Mouse (Mus musculus) liver (tissue): Measurements from ENCODE around the gene Kcnip4.

Experiments used
- DNase-seq: peaks from one replicate; pipeline ENCODE4 v3.0.0-alpha.2; 2020; ENCODE audit warnings: mixed read lengths

The Kcnip4 gene

DNA sequence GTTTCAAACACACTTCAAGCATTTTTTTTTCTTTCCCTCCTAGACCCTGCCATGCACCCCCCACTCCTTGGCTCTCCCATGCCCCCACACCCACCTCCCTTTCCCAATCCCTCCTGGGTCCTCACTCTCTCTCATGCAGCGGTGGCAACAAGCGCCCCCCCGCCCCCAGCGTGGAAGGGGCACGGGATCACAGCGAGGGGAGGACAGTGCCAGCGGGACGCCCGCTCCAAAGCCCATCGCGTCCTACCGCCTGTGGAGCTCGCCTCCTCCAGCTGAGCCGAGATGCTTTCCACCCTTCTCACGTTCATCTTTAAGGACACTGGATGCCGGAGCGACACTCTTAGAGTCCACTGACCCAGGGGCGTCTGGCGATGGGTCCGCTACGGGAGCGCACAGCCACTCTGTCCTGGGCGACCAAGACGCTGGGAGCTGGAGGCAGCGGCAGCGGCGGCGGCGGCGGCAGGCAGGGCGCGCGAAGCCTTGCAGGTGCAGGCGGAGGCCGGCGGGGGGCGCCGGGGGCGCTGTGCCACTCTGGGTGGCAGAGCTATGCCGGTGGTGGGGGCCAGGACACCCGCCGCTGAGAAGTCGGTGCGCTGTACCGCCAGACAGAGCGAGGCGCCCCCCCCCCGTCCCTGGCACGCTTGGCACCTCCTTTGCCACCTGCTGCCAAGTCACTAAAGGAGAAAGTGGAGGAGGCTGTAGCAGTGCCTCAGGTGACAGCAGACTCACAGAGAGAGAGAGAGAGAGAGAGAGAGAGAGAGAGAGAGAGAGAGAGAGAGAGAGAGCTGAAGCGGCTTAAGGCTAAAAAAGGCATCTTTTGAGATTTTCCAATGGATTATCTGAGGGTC is at the start of gene Kcnip4:
Gene Kcnip4 (minus strand): TSS at position 514 of the 848 bp plus-strand sequence.
- no peak for DNase-seq

DNA sequence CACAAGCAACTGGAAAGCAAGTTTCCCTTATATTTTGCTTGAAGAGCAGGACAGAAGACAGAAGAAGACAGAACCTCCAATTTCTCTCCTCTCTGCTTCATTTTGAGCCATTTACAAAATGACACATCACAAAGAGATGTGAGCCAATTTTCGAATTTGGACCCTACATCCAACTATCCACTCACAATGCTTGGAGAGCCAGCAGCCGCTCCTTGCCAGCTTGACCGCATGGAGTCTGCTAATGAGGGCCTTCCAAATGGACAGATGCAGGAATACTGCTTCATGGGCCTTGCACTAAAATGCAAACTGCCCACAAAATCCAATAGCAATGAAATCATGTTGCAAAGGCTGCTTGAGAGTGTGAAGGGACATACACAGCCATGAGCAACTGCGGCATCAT is 47.2 kb upstream of the Kcnip4 start:
- DNase-seq: no peak

DNA sequence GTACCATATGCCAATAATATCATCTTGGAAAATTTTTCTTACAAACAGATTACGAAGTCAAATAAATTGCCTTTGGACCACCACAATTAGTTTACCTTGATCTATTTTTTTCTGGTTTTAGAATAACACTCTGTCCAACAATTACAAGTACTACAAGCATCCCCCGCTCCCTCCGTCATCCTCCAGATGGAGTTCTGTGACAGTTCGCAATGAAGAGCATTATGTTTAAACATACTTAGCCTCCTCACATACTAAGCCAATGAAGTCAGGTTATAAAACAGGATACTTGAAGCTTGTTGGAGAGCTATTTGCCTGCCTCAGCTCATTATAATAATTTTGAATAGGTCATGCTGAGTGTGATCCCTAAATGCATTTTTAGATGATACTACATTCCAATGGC is 39.0 kb upstream of the Kcnip4 start:
- no peak for DNase-seq

DNA sequence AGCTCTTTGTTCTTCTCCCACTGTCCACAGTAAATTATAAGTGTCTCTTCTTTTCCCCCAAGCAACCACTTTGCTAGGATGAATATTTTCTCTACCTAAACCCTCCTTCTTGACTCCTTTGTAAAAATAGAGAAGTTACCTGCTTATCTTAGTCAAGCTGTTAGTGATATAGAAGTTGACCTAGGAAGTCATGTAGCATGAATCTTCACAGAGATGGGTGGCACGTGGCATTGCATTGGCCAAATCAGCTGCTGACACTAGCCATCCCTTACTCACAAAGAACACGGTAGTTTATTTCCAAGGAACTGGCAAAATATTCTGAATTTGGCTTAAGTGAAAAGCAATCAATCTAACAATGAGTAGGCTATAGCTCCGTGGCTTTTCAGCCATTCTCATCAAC is 32.7 kb upstream of the Kcnip4 start:
- no peak for DNase-seq

DNA sequence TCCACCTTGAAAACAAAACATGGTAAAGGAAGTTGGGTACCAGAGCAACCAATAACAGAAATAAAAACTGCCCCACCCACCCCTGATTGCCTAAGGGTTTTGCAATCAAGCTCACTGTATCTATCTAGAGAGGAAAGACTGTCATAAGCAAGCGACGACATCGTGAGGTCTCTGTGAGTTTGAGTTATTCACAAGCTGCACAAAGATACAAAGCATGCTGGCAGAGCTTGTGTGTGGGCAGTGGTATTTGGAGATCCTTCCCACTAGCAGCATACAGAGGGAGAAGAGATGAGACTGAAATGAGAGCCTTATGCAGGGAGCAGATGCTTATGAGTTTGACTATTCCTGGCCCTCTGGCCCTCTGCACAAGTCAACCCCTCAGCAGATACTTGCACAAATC is 23.2 kb upstream of the Kcnip4 start:
- DNase-seq: no peak

DNA sequence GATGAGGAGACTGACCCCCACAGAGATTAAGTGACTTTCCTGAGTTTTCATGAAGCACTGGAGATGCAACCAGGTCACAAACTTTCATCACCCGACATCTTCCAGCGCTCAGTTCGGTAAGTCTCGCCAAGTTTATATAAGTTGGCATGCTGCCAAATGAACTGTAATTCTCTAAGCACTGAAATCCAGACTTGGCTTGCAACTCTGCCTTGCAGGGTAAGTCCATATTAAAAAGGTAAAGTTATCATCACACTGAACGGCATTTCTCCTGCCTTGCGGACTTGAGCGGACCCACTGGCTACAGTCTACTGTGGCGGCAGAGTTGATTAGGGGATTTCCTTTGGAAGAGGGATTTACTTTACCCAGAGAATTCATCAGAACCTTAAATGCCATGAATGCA is 4.7 kb upstream of the Kcnip4 start:
- no peak for DNase-seq

DNA sequence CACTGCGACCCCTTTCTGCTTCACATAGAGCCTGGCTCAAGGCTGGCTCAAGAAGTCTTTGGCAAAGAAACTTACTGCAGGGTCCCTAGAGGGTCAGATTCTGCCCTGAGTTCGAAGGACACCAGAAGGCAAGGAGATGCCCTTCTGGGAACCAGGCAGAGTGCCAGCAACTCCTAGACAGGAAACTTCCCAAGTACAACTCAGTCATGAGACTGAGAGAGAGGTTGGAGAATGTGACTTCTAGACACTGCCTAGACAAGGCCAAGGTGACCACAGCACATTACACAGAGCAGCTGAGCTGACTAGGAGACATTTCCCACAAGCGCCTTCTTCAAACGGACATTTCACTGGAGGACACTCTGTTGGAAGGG is 520 bp upstream of the Kcnip4 start:
- DNase-seq: no peak

DNA sequence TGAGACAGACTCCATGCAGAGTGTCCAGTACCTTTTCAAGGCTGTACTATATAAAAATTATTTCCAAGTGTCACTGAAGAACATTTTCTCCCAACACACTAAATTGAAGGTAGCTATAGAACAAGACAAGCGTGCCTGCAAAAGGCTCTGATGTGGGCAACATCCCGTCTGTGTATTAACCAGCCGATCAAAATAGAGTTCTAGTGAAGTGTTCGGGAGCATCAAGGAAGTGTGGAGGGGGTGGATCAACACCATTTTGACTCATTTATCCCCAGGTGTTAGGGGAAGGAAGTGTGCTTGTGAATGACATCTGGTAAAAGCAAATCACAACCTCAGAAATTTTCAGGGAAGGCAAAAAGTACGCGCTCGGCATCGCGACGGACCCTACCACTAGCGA is 712 bp downstream of the Kcnip4 start:
- no peak for DNase-seq

DNA sequence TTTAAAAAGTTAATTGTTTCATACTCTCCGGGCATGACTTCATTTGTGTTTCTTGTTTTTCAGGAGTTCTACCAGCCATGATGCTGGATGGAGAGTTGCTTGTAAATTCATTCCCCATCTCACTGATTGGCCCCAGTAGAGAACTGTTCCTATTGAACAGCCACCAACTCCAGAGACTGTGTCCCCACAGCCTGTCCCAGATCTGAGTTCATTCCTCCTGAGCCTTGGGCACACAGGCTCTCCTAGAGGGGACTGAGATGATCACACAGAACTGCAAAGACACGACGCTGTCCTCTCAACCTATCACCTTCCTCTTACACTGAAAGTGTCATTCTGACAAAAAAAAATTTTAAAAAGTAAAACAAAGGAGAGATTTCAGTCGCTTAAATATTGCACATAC is 1.7 kb downstream of the Kcnip4 start:
- DNase-seq: no peak

DNA sequence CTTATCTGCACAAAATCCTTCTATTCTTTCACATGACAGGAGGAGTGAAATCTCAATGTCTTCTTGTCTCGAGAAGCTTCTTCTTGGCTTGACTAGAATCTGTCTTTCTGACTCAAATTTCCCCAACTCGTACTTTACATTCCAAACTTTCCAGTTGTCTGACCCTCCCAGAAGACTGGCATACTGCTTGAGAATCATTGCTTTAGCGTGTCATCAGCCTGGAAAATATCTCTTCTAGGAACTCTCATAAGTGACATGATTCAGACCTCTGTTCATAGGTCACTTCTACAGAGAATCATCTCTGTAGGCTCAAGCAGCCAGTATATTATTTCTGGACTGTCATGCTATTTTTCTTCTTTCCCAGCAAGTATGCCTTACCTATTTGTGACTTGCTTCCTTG is 26.0 kb downstream of the Kcnip4 start:
- DNase-seq: no peak

DNA sequence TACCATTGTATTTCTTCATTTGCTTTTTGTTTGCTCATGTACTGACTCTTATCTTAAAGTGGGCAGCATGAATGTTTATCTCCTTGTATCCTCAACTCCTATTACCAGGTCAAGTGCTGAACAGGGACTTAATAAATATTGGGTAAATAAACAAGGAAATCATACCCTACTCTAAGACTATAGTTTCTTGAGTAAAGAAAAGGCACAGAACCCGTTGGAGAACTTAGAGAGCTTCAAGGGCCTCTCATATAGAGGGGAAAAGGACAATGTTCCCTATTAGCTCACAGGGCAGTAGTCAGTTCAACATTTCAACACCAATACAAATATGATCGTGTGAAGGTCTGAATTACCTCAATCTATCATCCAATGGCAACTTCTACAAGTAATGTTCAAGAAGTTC is 37.4 kb downstream of the Kcnip4 start:
- no peak for DNase-seq

DNA sequence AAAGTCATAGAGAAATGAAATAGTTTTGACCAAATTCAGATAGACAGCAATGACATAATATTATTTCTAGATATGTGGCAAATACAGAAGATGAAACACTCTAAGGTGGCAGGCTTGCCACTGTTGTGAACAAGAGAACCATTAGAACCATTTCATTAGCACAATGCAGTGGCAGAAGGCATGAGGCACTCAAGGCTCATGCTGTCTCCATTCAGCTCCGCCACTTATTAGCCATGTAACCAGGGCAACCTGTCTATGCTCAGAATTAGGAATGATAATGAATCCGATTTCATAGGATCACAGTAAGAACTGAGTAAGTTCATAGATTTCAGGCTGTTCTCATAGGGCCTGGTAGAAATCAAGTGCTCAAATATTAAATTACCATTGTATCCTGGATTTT is 54.0 kb downstream of the Kcnip4 start:
- DNase-seq: no peak

DNA sequence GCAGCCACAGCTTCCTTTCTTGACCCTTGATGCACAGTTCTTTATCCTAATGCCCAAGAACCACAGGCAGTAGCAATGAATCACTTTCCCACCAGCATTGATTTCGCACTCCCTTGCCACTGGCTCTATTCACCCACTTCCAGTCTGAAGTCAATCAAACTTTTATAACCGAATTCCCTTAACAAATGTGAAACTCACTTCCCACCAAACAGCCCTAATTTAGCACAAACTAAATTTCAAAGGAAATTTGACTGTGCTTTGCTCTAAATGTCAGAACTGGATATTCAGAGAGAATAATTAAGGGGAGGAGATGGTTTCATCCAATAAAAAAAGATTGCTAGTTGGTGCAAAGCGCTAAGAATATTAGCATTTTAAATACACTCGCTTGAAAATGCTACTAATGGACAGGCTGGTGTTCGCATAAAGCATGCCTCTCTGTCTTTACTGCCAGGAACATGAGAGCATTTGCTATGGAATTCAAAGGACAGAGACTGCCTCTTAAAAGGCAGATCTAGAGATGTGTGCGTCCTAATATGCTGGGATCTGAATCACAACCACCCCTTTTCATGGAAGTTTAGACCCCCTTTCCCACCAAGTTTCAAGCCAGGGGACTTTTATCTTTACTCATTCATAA is 63.9 kb downstream of the Kcnip4 start:
- no peak for DNase-seq

DNA sequence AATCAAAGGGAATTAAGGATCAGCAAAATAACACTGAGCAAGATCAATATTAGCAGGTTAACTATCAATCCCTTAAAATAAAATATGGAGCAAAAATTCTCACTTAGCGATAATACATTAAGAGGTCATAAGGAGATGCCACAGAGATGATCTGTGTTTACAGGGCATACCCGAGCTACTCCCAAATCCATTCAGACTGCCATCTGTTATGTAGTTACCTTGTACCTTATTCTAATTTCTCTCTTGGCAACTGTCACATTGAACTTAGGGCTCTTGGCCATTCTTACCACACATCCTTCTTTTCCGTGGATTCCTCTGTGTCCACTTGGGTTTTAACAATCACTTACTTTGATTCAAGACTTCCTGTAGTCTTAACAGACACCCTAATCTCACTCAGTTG is 71.6 kb downstream of the Kcnip4 start:
- DNase-seq: no peak

DNA sequence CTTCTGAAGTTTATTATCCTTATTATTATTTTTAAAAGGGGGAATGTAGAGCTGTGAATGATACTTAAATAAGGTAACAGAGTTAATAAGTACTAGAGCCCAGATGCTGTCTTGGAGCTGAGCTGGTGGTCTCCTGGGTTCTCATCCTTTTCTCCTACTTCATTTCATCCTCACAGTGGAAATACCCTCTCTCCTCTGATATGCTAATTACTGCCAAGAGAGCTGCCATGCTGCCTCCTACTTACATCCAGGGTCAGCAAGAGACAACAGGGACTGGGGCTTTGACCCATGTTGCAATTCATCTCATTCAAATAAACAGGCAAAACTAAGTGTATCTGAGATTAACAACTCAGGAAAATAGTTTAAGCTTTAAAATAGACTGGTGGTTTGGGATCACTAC is 73.4 kb downstream of the Kcnip4 start:
- no peak for DNase-seq

DNA sequence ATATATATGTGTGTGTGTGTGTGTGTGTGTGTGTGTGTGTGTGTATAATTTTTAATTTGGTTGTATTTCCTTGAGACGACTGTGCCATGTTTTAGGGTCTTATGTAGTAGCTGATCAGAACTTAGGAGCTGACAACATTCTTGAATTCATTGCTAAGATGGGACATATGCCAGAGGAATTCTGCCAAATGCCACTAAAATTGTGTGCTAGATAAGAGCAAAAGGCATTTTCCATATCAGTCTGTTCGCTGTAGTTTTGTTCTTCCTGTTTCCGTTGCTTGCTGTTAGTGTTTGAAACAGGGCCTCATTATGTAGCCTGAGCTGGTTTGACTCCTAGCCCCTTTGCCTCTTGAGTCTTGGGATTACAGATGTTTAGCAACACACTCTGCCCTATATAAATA is 73.8 kb downstream of the Kcnip4 start:
- DNase-seq: no peak

DNA sequence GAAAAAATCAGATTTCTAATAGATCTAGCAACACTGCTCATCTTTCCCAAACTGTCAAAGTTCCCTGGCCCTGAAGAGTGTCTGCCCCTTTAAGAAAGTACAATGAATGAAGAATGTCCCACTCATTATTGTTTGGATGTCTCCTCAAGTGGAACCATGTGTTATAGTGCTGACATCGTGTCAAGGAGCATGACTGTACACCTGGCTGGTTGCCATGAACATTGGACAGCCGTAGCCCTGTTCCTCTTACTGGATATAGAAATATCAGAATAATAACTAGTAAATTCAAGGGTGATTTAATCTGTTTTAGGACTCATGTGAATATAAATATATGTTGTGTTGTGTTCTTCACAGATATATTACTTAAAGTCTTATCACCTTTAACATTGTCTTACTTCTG is 87.5 kb downstream of the Kcnip4 start:
- DNase-seq: no peak

DNA sequence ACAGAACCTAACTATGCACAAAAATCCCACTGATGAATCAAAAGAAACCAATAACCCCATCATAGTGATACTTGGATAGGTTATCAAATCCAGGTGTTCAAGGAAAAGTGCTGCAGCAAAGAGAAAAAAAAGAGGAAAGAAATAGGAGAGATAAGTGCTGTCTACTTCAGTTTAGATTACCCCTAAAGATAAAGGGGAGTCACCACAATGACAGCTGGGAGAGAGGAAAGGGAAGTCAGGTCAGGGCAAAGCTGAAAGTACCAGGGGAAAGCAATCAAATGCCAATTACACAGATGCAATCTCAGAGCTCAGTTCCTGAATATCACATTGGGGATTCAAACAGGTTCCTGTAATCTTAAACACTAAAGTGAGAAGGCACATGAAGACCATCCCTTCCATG is 97.0 kb downstream of the Kcnip4 start:
- no peak for DNase-seq

DNA sequence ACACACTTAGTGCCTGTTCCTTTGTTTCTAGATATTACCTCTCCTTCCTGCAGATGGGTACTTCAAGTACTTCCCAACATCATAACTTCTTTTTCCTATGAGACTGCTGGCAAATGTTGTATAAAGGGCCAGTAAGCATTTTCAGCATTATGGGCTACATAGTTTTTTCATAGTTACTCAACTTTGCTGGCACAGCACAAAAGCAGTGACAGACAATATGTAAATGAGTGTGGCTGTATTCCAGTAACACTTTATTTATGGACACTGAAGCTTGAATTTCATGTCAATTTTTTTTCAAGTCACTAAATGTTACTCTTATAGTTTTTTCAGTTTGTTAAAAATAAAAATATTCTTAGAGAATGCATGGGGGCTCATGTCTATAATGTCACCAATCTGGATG is 105.0 kb downstream of the Kcnip4 start:
- DNase-seq: no peak

DNA sequence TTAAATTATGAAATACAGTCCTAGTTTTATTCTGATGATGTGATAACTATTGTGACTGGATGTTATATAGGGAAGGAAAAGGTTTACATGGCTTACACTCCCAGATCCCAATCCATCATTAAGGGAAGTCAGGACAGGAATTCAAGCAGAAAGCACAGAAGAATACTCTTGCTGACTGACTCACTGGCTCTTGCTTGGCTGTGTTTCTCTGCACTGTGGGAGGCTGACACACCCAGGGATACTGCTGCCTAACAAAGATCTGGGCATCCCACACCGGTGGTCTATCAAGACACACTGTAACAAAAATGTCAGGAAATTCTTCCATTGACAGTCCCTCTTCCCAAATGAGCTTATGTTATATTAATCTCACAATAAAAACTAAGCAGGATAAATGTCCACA is 116.4 kb downstream of the Kcnip4 start:
- no peak for DNase-seq

DNA sequence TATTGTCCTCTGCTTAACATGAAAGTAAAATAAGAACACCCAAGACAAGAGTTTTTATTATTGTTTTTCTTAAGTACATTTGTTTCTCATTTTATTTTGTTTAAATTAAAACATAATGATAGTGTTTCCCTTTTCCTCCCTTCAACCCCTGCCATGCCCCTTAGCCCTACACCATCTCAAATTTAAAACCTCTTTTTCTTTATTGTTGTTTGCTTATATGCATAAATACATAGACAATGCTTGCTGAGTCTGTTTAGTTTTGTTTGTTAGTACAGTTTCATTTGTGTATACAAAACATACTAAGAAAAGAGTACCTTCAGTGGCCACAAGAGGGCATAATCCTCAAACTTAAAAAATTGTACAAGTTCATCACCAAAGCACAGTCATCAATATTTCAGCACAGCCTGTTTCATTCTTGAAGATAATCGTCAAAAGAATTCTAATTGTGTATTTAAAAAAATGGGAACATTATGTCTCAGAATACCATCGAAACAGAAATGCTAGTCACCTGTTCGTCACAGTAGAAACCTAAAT is 154.1 kb downstream of the Kcnip4 start:
- no peak for DNase-seq

DNA sequence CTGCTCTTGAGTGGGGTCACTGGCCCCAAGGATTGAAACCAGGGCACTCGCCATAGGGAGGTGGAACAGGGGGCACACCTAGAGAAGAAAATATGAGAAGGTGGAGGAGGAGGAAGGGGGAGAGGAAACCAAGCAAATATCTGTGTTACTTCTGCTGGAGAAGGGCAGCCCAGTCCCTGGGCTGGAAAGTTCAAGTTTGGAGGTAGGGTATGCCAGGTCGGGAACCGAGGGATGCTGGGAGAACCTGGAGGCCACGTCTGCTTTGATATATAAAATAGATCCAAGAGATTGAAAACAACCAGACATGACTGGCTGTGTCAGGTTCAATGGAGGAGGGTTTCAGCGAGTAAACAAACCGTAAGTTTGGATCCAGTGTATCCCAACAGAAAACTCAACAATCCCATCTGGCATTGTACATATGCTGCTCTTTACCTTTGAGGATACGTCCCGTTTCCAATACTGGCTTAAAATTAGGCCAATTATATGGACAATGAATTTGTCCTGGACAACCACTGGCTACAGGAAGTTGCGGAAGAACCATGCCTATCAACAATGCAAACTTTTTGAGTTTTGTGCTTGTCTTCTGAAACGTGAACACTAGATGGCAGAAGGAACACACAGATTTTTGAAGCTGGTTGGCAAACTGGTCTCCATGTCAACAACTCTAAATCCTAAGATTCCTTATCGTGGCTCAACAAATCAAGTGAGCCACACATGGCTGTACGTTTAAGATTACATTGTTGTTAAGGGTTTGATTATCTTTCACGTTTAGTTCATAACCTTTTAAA is 155.9 kb downstream of the Kcnip4 start:
- no peak for DNase-seq

DNA sequence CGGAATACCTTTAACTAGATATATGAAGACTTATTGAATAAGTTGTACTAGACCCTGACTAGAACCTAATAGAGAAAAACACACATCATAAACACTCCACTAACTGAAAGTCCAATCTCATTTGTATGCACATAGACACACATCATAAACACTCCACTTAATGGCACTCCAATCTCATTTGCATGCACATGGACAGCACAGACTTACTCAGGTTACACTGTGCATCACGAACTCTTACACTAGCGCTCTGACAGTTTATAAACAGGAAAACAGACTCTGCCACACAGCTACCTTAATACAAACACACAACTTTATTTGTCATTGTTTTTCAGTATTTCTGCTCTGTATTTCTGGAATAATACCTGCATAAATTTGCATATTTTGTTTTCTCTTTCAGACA is 168.3 kb downstream of the Kcnip4 start:
- DNase-seq: no peak

DNA sequence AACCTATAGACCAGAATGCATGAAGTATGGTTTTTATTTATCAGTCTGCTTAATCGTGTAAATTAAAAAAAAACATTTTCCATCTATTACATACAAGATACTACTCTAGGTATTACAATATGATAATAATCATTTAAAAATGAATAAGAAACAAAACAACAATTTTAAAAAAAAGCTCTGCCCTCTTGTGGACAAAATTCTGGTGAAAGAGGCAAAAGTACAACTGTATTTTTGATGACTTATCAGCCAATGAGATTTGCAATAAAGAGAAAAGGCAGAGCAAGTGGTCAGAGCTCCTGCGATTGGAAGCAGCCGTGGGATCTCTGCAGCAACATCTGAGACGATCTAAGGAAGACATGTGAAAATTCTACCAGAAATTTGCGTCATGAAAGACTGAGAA is 172.6 kb downstream of the Kcnip4 start:
- DNase-seq: no peak
